20 mouse cellular contexts compared by ENCODE assay signal in genomic region chr11:72099181-72099580, GRCm38 (mm10). TPM values are rescaled to one million over a fixed set of nuclear protein-coding genes. Genes with fewer than 3 reads are reported as not detected.
DNase-seq lines count a peak whose midpoint lies in the region; ATAC-seq and TF ChIP-seq lines count a peak whose summit lies in the region.
"Had no signal": no experiment of that assay in that cellular context is flagged by ENCODE, and none has a peak within 500 bp of the region (broad histone marks: within the 10 kb centered on the region; RNA-seq: fewer than 3 reads in every experiment).

No protein-coding gene starts in this region.

- TF ChIP-seq EP300 in lung, postnatal 0 days (IDR thresholded peaks at IDR 0.05), result no peak

- H3K4me1 ChIP-seq in lung, postnatal 0 days (ENCODE audit: insufficient read depth, low read depth, low read length), result 0 out of 2 replicates have a peak, but pooled peaks cover 3% of the 10 kb centered on the region
- H3K4me1 ChIP-seq: limb, embryonic 13.5 days; liver, embryonic 13.5 days had no signal

- no peaks in the 10 kb centered on the region for H3K36me3 ChIP-seq in lung, postnatal 0 days (ENCODE audit: insufficient read depth, low read length)
- H3K36me3 ChIP-seq: limb, embryonic 13.5 days; liver, embryonic 13.5 days had no signal

- H3K27me3 ChIP-seq in lung, postnatal 0 days (replicated peaks; ENCODE audit: insufficient read depth, low read length), result no peaks in the 10 kb centered on the region
- H3K27me3 ChIP-seq: limb, embryonic 13.5 days; liver, embryonic 13.5 days had no signal

- no peak for TF ChIP-seq CTCF in lung, postnatal 0 days (IDR thresholded peaks at IDR 0.05)

- peak; percentile 47 for DNase-seq in gastrocnemius, postnatal 25 days
- DNase-seq in gastrocnemius, postnatal 10 days, result no peak
- peak; percentile 29 for DNase-seq in lung, postnatal 10 days
- no peak for DNase-seq in lung, postnatal 0 days (ENCODE audit: low spot score)
- peak; percentile 70 for DNase-seq in brain, adult 2 months (ENCODE audit: low read depth, low spot score)
- DNase-seq in heart, postnatal 25 days (ENCODE audit: low spot score), result peak; percentile 14
- DNase-seq in lung, postnatal 14 days, result no peak
- DNase-seq: adrenal gland, postnatal 25 days; cerebellum, adult 11 months; cerebellum, adult 9-11 months; kidney, postnatal 25 days; liver, embryonic 13.5 days; lung, adult 2 months; lung, postnatal 4 days had no signal

- H3K9me3 ChIP-seq in lung, postnatal 0 days (ENCODE audit: low read length), result no peaks in the 10 kb centered on the region
- H3K9me3 ChIP-seq: limb, embryonic 13.5 days; liver, embryonic 13.5 days had no signal

- intact Hi-C loops in heart, postnatal 25 days (cut with DNase I), result no loop called here

- WGBS in lung, postnatal 0 days, result 72% methylated on average over 4 of the region's 4 CpGs

- no peak overlapping the region for H3K4me2 ChIP-seq in lung, postnatal 0 days (replicated peaks; ENCODE audit: low read depth, low read length)
- H3K4me2 ChIP-seq: limb, embryonic 13.5 days; liver, embryonic 13.5 days had no signal

- H3K9ac ChIP-seq in lung, postnatal 0 days (replicated peaks; ENCODE audit: low read depth), result no peak overlapping the region
- H3K9ac ChIP-seq: limb, embryonic 13.5 days; liver, embryonic 13.5 days had no signal

- no peak overlapping the region for H3K27ac ChIP-seq in lung, postnatal 0 days (ENCODE audit: low read length)
- H3K27ac ChIP-seq: limb, embryonic 13.5 days; liver, embryonic 13.5 days had no signal

- ATAC-seq in lung, postnatal 0 days, result no peak
- ATAC-seq: intestine, postnatal 0 days; midbrain, embryonic 16.5 days had no signal

- no peak overlapping the region for H3K4me3 ChIP-seq in lung, postnatal 0 days (ENCODE audit: low read depth, low read length)
- H3K4me3 ChIP-seq: limb, embryonic 13.5 days; liver, embryonic 13.5 days; myocyte had no signal

RNA-seq across cellular contexts. Expression of gene Pitpnm3, which starts 36.4 kb away (rescaled TPM):
- 1 to 10 TPM; 1.8 to 2.6 TPM for total RNA-seq in gastrocnemius, postnatal 25 days (2021)
- 1 to 10 TPM; 2.2 to 2.5 TPM for total RNA-seq in gastrocnemius, postnatal 10 days (2021)
- 8.3 and 8.5 TPM in 2 replicates for polyA plus RNA-seq in lung, postnatal 0 days (2015; fragmentation: Nextera tagmentation; extraction: Ambion mirVana)
- 1 to 10 TPM; 1.6 to 1.8 TPM for total RNA-seq in heart, postnatal 25 days (2021)
- total RNA-seq: common myeloid progenitor, adult 5-6 weeks; megakaryocyte-erythroid progenitor cell, adult 5-6 weeks had no signal

RNA-seq across cellular contexts. Expression of gene Pimreg, which starts 57.3 kb away (rescaled TPM):
- total RNA-seq in gastrocnemius, postnatal 25 days (2021), result under 1 TPM; 0.64 to 0.70 TPM
- 10 to 100 TPM in 1 of 2 experiments, 1 to 10 TPM in 1; 9.8 to 12.4 TPM for total RNA-seq in gastrocnemius, postnatal 10 days (2021)
- 6.1 and 7.3 TPM in 2 replicates for polyA plus RNA-seq in lung, postnatal 0 days (2015; fragmentation: Nextera tagmentation; extraction: Ambion mirVana)
- total RNA-seq in heart, postnatal 25 days (2021), result 1 to 10 TPM; 1.0 to 2.6 TPM

Comparison
In these comparisons a context has a peak if more than half of its experiments do, and no peak if none do; other contexts are left out.
1. DNase-seq: peak in gastrocnemius, postnatal 25 days (single experiment), lung, postnatal 10 days (single experiment), brain, adult 2 months (single experiment) and heart, postnatal 25 days (single experiment); none in gastrocnemius, postnatal 10 days (single experiment), lung, postnatal 0 days (single experiment) and lung, postnatal 14 days (single experiment).